Mouse (Mus musculus) spleen, embryonic (tissue): ENCODE measurements around the gene Coa4.

Experiments
- CTCF ChIA-PET: fragments of 350-600 bp; sonication (Branson Sonifier 250); formaldehyde crosslinking; loops from one replicate; lab custom pipeline; 2022; lab: Charles Lee

The Coa4 gene

GRCm38 (mm10) chr7:100536804-100537518 is at the start of gene Coa4:
Gene Coa4 (plus strand): TSS chr7:100537071.
- CTCF ChIA-PET, result interaction anchor here (0.7 kb wide), 1 partner anchor 751 kb away, joined by 3 read pairs; no protein-coding TSS in a partner anchor

GRCm38 (mm10) chr7:100487301-100487700 is 49.6 kb upstream of the Coa4 start:
- CTCF ChIA-PET, result no interaction called here

GRCm38 (mm10) chr7:100488474-100489048 is 48.3 kb upstream of the Coa4 start:
- CTCF ChIA-PET, result no interaction called here

DNA sequence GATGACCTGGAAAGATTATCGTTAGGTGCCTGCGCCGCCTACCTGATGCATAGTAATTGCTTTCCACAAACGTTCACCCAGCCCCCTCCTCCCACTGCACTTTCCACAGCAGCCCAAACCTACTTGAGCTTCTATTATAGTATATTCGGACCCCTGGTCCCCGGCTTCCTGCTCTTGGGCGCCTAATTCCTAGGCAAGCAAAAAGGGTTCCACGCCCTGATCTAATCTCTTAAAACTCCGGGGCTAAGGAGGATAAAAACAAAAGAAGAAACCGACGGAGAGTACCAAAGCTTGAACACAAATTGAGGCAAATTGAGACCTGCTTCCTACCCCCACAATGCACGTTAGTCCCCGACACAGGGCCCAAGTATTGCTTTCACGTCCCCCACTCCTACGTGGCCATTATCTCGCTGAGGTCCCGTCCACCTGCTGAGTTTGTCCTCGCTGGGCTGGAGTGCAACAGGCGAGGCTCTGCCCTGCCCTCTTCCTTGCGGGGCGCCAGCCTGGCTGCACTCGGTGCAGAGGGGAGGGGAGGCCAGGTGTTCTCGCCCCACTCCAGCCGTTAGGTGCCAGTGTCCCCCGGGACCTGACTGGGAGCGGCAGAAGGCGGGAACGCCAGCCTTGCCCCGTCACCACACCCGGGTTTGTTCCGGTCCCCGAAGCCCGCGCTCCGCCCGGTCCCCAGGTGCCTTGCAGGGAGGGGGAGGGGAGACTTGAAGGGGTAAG is 44.3 kb upstream of the Coa4 start:
- CTCF ChIA-PET, result no interaction called here

DNA sequence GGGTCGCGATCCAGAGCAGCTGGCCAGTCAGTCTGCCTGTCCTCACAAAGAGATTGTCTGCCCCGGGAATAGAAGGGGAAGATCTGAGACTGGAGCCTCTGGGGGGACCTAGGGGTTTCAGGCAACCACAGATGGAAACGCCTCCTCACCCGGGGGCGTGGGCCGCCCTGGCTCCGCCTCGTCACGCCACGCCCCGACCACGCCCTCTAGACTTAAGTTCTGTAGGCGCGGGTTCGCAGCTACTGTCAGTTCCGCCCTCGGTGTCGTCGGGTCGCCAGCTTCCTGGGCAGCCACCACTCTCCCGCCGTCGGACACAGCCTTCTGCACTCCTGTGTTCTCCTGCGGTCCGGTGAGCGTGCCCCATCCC is 43.8 kb upstream of the Coa4 start, which contains the start of gene Ucp2:
Gene Ucp2, plus strand, starts transcription at position 221 of the 367 bp plus-strand sequence.
- CTCF ChIA-PET, result interaction anchor here (0.6 kb wide), 1 partner anchor 301 kb away, joined by 5 read pairs; no protein-coding TSS in a partner anchor

DNA sequence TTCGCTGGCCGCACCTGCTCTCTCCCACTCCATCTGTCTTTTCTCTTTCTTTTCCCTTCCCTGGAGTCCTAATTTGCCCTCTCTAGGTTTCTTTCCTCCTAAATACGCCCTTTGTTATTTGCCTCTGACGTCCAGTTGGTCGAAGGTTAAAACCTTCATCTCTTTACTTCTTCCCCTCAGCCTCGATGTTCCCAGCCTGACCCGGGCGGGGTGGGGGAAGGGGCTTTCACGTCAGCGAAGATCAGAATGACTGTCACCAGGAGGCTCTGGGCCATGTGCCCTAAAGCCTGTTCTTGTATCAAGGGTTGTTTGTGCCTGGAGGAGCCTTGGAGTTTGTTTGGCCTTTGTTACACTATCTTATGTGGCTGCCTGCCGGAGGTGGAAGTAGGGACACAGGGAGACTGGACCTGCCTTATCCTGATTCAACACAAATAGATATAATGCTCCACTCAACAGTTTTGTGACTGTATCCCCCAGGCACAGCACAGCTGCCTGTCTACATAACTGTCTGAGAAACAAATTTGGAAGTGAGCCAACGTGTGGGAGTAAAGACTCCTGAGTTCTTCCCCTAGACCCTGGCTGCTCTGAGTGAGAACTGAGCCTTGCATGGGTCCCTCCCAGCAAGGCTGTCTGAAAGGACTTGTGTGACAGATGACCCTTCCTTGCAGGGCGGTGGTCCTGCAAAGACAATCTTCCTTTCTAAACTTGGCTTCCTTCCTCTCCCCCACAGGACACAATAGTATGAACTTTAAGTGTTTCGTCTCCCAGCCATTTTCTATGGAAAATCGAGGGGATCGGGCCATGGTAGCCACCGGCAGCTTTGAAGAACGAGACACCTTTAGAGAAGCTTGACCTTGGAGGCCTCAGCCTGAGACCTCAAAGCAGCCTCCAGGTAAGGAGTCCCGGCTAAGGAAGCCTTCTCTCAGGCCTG is 43.1 kb upstream of the Coa4 start:
- CTCF ChIA-PET, result interaction anchor here (0.6 kb wide), 1 partner anchor 300 kb away, joined by 5 read pairs; no protein-coding TSS in a partner anchor

- CTCF ChIA-PET, result interaction anchor here (0.6 kb wide), 1 partner anchor 89 kb away, joined by 3 read pairs; no protein-coding TSS in a partner anchor
Measured at GRCm38 (mm10) chr7:100494415-100494831, 42.4 kb upstream of the Coa4 start.

DNA sequence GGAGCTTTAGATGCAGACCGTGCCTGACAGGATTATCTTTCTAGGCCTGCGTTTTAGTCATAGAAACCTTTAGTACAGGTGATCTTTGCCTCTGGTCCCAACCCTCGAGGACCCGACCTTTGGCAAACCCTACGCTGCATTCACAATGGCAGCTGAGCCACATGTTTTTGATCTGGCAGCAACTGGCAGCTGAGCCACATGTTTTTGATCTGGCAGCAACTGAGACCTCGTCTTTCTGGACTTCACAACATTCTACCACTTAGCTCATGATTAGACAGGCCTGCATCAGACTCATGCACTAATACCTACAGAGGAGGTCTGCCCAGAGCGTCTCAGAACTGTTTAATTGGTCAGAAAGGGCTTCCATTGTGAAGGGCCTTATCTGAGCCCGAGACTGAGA is 41.8 kb upstream of the Coa4 start:
- CTCF ChIA-PET, result interaction anchor here (0.6 kb wide), 1 partner anchor 88 kb away, joined by 3 read pairs; no protein-coding TSS in a partner anchor

GRCm38 (mm10) chr7:100495581-100496251 is 41.2 kb upstream of the Coa4 start:
- CTCF ChIA-PET, result no interaction called here

DNA sequence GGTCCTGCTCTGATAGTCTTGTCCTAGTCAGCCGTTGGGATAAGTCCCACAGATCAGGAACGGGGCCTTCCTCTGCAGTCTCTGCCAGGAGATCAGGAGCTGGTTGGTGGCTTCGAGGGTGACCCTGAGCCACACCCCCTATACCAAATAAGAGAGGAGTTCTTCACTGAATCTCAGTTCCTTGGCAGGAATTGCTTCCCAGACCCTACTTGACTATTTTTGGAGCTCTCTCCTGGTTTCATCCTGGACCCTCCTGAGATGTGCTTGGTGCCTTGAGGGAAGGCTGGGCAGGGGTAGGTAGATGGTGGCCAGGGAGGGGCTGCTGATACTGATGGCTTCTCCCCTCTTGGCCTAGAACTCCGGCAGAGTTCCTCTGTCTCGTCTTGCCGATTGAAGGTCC is 40.5 kb upstream of the Coa4 start:
- CTCF ChIA-PET, result no interaction called here

DNA sequence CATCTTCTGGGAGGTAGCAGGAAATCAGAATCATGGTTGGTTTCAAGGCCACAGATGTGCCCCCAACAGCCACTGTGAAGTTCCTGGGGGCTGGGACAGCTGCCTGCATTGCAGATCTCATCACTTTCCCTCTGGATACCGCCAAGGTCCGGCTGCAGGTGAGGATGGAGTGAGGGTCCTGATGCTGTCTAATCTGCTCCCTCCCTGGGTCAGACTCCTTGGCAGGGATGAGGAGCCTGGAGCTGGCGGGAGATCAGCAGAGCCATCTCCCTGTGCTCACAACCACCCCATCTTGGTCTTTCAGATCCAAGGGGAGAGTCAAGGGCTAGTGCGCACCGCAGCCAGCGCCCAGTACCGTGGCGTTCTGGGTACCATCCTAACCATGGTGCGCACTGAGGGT is 40.1 kb upstream of the Coa4 start:
- CTCF ChIA-PET, result no interaction called here

DNA sequence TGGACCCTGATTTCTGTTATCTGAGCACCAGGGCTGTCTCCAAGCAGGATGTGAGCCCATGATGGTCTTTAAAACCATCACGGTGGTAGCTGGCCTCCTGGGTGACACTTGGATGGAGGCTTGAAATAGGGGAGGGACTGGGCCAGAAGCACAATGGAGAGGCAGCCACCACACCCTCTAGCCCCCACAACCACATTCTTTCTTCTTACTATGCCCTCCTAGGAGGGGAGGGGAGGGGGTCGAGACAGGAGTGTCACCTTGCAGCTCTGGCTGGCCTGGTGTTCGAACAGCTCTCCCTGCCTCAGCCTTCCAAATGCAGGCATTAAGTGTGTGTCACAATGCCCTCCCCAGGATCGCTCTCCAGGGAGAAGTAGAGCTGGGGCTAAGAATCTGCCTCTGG is 39.5 kb upstream of the Coa4 start:
- CTCF ChIA-PET, result interaction anchor here (0.5 kb wide), 1 partner anchor 30 kb away, joined by 3 read pairs; no protein-coding TSS in a partner anchor

DNA sequence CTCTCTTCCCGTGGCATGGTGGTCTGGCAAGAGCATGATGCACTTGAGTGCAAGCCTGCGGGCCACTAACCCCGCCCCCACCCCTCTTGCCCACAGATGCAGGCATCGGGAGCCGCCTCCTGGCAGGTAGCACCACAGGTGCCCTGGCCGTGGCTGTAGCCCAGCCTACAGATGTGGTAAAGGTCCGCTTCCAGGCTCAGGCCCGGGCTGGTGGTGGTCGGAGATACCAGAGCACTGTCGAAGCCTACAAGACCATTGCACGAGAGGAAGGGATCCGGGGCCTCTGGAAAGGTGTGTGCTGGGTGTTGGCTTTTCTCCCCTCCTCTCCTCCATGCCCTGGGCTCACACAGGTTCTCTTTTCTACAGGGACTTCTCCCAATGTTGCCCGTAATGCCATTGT is 38.9 kb upstream of the Coa4 start:
- CTCF ChIA-PET, result interaction anchor here (0.5 kb wide), 1 partner anchor 30 kb away, joined by 3 read pairs; no protein-coding TSS in a partner anchor

- CTCF ChIA-PET, result no interaction called here
Measured at GRCm38 (mm10) chr7:100499465-100499864, 37.4 kb upstream of the Coa4 start.

DNA sequence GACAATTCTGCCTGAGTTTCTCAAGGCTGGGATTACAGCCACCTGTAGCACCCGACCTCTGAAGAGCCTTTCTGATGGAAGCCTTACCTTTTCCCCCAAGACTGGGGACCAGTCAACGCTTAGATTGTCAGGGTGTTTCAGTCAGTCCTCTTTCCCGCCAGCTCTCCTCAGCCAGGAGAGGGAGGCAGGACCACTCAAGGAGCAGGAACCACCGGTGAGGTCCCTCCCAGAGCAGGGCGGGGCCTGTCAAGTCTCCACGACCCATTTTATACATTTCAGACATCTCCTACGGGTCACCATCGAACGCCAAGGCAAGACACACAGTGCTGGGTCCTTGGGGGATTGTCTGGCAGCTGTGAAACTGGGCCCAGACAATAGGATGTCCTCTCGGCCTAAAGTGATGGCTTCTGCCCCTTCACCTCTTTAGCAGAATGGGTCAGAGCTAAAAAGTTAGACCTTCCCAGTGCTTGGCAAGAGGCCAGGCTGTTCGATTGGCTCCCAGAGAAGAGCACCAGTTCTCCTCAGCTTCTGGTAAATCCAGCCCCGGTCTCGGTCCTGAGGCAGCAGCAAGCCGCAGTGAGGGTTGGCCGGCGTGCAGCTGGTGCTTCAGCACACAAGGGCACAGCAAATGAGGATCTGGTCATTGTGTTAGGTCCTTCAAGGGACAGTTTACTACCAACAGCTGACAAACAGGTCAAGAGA is 36.4 kb upstream of the Coa4 start:
- CTCF ChIA-PET, result interaction anchor here (0.6 kb wide), 1 partner anchor 9 kb away, joined by 3 read pairs; no protein-coding TSS in a partner anchor

- CTCF ChIA-PET, result no interaction called here
Measured at GRCm38 (mm10) chr7:100501027-100501843, 35.6 kb upstream of the Coa4 start.

GRCm38 (mm10) chr7:100501844-100502373 is 35.0 kb upstream of the Coa4 start:
- CTCF ChIA-PET, result interaction anchor here (0.6 kb wide), 1 partner anchor 849 kb away, joined by 8 read pairs; no protein-coding TSS in a partner anchor

- CTCF ChIA-PET, result interaction anchor here (0.6 kb wide), 1 partner anchor 848 kb away, joined by 8 read pairs; no protein-coding TSS in a partner anchor
Measured at GRCm38 (mm10) chr7:100502374-100502922, 34.4 kb upstream of the Coa4 start.
